Mouse (Mus musculus) thymus, postnatal 25 days (tissue): Measurements from ENCODE around the gene Tekt4.

ENCODE experiments used
- DNase-seq: peaks from one replicate; pipeline ENCODE4 v3.0.0; 2022

The Tekt4 gene

DNA sequence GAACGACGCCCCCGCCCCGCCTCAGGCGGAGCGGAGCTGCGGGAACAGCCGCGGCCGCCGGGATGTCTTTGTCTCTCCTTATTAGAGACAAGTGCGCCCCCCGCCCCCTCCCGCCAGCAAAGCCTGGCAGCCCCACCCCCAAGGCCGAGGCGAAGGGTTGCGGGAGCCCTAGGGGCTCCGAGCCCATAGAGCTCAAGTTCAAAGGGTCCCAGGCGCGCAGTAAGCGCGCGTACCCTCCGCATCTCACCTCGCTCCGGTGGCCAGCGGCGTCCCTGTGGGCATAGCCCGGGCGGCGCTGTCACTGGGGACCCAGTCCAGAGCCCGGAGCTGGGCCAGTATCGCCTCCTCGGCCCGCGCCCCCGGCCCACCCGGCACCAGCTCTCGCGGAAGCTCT lies 21.2 kb upstream of the Tekt4 start:
- DNase-seq, result no peak

DNA sequence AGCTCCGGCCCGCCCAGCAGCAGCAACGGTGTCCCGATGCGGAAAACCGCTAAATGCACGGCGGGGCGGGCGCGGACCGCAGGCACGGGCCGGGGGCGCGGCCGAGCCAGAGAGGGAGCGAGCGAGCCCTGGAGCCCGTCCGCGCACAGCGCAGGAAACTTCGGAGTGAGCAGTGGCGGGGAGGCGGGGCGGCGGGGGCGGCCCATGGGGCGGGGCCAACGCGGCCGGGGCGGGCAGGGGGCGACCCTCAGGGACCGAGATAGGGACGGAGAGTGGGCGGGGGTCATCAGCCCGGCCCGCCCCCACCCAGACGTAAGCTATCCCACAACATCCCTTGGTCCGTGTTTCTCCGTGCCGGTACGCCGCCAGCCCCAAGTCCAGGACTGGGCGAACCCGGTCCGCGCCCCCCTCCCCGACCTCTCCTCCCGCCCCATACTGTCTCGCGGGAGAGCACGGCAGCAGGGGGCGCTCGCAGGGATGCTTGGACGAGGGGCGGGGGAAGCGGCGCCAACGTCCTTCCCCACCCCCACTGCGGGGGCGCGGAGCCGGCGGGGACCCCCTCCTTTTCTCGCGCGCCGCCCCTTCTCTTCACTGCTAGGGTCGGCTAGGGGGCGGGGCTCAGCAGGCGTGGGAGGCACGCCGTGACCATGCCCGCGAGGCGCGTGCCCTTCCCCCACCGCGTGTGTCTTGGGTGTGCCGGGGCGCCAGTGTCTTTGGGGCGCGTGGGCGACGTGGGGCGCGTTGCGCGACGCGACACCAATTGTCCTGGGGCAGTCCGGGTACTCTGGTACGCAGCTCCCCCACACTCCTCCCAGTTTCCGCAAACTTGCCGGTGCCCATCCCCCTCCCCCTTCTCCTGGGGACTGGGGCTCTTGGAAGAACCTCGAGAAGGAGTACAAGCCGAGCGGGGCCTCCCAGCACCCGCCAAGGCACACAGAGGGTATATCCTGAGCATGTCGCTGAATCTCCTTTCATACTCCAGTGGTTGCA lies 20.5 kb upstream of the Tekt4 start, which contains the start of gene Cacna1h:
TSS of gene Cacna1h (minus strand) at position 167 of the 990 bp plus-strand sequence.
- peak; percentile 22 for DNase-seq

DNA sequence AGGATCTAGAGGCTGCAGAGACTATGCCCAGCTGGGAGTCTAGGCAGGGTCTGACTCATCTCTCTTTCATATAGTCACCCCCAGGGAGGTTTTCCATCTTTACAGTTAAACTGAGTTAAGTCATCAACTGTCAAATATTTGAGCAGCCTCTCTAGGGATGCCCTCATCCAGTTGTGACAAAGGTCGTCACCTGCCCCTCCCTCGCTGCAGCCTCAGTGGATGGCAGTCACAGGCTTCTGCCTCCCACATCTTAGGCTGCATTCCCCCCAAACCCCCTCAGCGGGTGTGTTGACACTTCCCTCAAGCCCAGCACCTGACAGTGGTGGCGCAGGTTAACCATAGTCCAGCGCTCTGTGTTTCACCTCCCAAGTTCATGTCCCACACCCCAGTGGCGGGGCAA lies 13.0 kb upstream of the Tekt4 start:
- DNase-seq, result no peak

DNA sequence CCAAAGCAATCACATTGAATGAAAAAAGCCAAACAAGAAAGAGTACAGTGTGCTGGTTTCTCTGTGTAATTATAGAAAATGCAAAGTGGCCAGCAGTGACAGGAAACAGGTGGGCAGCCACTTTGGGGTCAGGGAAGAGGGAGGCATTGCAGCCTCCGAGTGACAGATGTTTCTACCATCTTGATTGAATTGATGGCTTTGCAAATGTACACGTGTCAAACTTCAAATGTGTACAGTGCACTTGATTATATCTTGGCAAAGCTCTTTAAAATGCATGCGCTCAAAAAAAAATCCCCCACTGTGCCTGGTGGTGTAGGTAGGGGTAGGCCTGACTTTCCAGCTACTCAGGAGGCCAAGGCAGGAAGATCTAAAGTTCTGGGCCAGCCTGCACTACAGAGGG lies 11.5 kb upstream of the Tekt4 start:
- no peak for DNase-seq

DNA sequence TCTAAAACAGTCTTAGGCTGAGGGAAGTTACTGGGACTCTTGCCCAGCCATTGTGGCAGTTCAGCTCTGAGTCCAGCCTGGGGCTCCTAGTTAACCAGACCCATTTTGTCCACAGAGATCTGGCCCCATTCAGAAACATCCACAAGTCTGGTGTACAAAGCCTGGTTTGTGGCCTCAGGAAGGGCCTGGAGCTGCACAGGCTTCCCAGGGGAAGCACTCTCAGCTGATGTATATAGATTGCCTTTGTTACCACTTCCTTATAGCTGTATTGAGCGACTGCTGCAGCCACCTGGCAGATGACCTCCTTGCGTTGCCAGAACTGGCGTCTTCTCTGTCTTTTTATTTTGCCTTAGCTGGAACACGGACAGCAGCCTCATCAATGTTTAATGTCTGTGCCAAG lies 9.3 kb upstream of the Tekt4 start:
- no peak for DNase-seq

DNA sequence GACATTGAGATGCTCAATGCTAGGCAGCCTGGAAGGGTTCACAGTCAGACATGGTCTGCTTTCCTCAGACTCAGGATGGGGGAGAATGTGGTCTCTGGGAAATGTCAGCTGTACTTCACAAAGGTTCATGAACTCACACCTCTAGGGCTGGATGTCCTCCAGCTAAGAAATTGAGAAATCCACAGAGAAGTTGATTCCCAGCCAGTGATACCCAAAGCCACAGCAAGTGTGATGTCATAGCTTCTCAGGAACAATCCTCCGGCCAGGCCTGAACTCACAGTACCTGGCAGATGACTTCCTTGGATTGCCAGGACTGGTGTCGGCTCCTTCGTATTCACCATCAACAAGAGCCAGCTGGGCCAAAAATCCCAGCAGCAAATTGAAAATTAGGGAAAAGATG lies 8.6 kb upstream of the Tekt4 start:
- DNase-seq, result no peak

DNA sequence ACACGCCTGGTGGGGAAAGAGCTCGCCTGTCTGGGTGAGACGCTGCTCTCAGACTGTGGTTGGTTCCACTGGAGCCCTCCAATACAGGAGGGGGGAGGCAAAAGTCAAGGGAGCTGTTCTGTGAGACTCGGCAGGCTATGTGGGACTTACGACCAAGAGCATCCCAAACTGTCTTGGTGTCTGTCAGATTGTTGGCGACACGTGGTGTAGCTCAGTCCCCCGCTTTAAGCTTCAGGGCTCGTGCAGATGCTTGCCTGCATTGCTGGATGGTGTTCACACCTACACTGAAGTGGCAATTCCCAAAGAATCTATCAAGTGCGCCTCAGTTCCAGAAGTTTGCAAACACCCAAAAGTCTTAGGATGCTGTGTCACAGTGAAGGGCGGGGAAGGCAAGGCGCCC lies 6.5 kb upstream of the Tekt4 start:
- DNase-seq, result no peak

DNA sequence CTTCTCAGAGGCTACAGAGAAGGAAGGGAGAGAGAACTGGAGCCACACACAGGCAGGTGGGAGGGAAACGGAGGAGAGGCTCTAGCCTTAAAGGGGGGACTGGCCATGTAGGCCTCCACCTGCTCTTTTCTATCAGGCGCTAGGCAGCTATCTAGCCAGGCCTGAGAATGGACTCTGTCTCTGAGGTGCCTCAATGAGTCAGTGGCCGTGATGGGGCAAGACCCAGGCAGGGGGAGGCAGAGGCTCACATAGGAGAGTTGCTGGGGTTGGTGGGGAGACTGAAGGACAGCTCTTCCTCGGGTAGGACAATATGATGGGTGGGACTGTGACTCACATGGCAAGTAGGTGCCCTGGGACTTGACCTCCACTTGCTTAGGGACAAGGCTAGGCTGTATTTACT lies 4.1 kb upstream of the Tekt4 start:
- no peak for DNase-seq

DNA sequence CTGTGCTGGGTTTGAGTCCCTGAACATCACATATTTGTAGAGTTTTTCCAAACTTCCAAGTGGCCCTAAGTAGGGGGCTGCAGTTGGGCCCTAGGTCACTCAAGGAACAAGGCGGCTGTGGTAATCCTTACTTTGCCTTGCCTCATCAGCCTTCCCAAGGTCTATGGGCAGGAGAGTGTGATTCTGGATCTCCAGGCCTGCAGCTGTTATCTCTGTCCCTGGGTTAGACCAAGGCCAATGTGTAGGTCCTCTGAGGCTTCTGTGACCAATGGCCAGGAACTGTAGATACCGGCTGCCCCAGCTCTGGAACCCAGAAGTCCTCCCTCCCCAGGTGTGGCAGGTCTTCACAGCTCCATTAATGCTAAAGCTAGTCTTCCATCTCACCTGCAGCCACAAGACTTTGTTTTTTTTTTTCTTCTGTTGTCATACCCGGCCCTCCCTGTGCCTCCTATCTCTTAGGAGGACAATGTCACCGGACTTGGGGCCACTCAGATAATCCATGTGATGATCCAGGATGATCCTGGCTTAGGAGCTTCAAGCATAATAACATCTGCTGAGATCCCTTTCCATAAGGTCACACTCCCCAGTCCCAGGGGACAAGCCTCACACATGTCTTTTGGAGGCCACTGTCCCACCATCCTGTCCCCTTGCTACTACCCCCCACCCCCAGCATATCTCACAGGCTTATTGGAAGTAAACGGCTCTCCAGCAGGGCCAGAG lies 2.0 kb upstream of the Tekt4 start:
- no peak for DNase-seq

DNA sequence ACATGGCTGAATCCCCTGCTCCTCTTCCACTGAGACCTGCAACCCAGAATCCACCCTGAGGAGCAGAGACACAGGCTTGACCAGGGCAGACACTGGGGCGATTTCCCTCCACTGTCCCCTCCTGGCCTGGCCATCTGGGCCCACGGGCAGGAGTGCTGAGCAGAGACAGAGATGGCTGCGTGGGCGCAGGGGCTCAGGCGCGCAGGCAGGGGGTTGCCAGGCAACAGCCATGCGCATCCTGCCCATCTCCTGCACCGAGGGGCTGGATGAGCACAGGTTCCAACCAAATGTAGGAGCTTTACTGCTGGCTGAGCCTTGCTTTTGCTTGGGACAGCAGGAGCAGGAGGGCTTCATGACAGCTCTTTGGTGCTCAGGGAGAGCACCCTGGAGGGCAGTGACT lies 2.1 kb downstream of the Tekt4 start:
- no peak for DNase-seq

DNA sequence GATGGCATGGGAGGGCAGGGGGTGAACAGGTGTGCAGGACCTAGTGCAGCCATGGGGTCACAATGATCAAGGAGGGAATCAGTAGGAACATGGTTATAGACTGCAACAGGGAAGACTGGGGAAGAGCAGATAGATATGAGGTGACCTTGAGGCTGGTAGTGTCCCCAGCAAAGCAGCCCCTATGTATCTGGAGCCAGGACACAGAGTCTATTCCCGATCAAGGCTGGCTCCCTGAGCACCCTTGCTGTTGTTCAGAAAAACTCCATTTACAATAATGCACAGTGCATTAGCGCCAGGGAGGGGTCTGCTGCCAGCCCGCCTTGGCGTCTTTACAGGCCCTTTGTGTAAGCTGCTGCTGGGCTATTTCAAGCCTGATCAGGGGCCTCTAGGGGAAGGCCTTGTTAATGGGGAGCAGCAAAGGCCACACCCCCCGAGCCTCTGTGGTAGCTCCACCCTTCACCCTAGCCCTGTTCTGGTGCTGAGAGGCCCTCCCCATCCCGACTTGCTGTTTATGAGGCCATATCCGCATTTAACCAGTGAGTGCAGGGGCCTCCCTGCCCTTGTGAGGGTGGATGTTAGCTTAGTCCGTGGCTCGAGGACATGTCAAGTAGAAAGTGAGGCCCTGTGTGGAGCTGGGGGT lies 7.9 kb downstream of the Tekt4 start:
- DNase-seq, result no peak

DNA sequence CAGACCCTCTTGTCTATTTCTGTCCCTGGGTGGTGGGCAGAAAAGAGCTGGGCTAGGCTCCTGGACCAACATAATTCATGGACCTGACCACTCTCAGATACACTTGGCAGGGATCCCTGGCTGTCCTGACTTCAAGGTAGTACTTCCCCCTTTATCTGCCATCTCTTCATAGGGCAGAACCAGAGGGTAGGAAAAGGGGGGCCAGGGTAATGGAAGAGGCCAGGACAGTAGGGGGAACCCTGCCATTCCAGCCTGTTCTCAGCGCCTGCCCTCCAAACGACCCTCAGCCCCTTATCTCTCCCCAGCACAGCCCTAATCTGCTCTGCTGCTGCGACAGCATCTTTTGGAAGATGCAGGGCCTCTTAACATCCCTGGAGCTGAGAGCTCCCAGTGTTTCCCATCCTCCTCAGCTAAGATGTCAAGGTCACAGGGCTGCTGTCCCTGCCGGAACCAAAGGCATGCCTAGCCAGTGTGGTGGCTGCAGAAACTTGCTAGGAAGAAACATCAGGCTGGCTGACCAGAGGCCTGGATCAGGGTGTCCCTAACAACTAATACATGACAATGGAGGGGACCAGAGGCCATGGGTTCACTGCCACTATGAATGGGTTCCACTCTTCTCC lies 9.0 kb downstream of the Tekt4 start:
- no peak for DNase-seq

DNA sequence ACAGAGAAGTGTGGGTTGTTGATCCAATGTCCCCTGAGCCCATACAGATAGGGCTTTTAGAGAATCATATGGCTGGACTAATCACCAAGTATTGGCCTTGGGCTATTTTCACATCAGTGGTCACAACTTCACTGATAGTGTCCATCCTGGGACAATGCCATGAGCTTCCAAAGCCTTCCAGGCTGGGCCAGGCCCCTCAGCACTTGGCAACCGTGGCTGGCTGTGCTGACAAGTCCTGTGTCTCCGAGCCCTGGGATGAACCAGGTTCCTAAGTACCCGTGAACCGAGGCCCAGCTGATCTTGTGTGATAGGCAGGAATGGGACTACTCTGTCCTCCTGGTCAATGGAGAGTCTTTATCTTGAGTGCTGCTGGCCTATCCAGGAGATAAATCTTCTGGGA lies 9.7 kb downstream of the Tekt4 start:
- no peak for DNase-seq

DNA sequence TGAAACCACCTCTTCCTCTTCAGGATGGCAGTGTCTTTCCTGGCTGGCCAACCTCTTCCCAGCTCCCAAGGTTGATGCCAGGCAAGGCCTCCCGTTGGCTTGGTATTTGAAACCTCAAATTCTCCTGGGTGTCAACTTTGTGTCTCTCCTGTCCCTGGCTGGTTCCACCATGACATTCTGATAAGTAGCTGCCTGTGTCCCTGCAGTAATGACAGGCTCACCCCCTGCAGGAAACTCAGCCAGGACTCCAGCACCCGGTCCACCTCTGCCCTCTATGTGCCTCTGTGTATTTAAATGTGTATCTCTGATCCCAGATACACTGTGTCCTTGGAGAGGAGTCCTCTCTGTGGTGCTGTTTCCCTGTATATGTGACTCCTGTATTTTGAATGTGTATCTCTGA lies 11.8 kb downstream of the Tekt4 start:
- DNase-seq, result no peak

DNA sequence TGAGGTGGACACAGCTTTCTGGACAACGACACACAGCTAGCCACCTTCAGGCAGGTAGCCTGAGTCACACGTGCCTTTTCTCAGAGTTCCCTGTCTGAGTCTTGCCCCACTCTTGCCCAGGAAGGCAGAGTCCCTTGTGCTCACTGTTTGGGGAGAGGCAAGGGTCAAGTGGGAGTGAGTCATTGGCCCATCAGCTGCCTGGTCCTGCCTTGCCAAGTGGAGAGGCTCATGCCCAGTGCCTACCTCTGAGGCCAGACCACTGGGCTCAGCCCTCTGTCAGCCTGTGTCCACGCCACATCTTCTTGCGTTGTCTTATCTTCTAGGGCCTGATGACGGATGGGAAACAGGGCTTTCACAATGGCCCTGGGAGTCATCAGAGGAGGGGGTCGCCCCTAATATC lies 13.4 kb downstream of the Tekt4 start:
- no peak for DNase-seq

DNA sequence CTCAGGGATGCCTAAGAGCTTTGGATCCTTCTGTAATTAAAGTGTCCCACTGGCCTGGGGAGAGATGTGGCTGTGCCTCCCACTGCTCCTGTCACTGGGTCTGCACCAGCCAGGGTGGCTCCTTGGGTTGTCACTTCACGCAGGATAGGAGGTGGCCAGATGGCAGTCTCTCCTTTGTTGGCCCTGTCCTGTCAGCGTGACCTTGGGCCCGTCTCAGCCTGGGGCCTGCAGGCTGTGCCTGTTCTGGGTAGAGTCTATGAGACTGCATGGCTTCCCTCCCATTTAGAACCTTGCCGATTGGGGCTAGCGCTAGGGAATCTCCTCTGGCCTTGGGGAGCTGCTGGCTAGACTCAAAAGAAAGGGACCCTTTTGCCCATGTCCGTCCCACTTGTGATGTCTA lies 13.9 kb downstream of the Tekt4 start:
- no peak for DNase-seq

DNA sequence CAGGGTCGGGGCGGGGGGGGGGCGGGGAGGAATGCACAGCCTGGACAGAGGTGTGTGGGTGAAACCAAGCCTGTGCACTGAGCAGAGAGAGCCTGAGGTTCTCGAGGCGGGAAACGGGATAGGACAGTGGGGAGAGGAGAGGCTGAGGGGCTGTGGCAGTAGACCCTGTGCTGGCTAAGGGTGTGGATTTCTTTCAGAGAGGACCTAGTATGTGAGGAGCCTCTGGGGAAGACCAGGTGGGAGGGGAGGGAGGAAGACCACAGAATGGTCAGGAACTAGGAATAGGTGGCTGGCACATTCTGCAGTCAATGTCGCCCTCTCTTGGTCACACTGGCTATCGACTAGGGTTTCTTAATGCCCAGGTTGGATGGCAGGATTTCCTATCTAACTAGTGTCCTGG lies 15.4 kb downstream of the Tekt4 start:
- peak; percentile 9 for DNase-seq

DNA sequence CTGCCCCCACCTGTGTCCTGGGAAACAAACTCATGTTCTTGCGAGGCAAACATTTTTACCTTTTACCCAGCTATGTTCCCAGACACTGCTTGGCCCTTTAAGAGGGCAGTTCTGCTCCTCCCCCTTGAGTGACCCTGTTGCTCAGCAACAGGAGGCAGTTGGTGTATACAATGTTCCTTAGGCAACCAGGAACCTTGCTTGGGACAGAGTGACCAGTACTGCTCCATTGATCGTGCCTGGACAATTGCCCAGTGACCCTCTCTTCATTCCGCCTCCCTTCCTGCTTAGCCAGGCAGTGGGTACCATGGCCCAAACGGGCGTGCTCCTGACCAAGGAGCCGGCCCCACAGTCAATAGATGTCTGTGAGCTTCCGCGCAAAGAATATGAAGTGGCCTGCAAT lies 17.0 kb downstream of the Tekt4 start:
- no peak for DNase-seq

DNA sequence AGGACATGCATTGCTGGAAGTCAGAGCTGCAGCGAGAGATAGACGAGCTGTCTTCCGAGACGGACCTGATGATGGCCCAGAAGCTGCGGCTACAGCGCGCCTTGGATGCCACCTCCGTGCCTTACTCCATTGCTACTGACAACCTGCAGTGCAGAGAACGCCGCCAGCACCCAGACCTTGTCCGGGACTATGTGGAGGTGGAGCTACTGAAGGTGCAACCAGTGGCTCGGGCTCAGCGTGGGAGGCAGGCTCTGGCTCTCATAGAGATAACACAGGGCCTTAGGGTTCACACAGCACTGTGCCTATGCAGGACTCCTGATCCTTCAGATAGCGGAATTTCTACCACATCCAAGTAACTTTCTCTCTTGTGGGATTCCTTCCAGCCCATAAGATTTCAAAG lies 17.6 kb downstream of the Tekt4 start:
- no peak for DNase-seq

DNA sequence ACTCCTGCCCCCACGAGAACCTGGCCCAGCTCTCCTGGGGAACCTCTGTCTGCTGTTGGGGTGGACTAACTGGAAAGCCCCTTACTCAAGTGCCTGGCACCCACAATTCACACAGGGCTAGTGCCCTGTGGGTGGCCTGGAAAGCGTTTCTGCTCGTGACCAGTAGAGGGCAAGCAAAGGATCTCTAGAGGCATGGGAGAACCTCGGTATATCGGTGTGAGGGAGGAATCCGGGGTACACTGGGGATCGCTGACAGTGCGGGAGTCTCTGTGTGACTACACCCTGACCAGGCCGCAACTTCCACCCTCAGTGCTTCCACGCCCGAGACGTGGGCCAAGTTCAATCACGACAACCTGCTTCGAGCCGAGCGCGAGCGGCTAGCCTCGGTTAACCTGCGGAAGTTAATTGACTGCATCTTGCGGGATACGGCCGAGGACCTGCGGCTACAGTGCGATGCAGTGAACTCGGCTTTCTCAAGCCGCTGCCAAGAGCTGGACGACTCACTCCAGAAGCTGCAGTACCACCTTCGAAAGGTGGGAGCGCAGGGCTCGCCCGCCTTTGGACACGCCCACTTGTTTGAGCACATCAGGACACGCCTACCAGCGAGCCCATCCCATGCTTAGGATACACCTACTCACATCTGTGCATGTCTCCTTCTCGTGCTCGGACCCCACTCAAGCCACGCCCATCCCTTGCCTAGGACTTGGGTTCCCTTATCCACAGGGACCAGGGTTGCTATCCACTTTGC lies 20.1 kb downstream of the Tekt4 start:
- peak; percentile 56 for DNase-seq

DNA sequence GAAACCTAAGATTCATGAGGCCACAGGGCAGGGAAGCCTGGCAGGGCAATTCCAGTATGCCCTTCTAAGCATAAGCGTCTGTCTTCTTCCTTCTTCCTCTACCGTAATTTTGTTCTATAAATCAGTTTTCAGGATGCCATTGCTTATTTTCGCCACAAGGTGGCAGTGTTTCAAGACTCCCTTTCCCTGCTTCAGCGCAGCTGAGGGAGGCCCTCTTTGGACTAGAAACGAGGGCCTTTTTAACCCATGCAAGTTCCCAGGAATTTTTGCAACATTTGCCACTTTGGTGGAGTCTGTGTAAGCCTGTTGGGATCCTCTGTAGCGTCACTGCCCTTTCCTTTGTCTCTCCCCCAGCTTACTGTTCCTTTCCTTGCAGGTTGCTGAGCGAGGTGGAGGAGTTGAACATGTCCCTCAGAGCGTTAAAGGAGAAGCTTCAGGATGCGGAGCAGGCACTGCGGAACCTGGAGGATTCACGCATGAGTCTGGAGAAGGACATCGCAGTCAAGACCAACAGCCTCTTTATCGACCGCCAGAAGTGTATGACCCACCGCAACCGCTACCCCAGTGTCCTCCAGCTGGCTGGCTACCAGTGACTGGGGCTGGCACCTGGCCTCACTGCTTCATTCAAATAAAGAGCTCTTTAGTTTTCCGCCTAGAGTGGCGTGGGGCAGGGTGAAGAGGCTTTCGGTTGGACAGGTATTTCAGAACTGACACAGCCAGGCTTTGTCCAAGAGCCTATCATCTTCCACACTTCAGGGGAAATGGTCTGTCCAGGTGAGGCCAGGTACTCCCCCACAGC lies 21.7 kb downstream of the Tekt4 start:
- peak; percentile 51 for DNase-seq

DNA sequence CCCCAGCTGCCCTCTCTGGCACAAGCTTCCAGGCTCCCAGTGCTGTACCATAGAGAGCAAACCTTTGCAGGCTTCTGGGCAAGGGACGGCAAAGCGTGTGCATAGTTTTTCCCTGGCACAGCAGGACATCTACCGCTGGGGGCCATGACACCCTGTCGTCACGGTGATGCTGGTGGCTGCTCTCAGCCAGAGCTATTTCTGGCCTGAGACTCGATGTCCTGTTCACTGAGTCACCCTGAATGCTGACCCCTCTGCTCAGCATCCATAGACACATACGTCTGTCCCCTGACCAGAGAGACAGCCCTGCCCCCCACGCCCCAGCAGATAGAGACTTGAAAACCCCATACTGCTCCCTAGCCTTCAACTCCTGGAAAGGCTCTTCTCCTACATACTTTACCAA lies 25.7 kb downstream of the Tekt4 start:
- no peak for DNase-seq
